Mouse (Mus musculus): ENCODE data around the gene Coro1b. TPM values are rescaled to one million over a fixed set of nuclear protein-coding genes. Genes with fewer than 3 reads are reported as not detected.
A peak's percentile ranks its signal among the peaks of the same experiment; 100 is the strongest.

The Coro1b gene
- polyA plus RNA-seq (2015; fragmentation: Nextera tagmentation; extraction: Ambion mirVana) = 159 and 178 TPM in 2 replicates

- WGBS = under 1% methylated on average over 33 of the region's 33 CpGs
- peak; percentile 94 for ATAC-seq (ENCODE audit: insufficient number of reproducible peaks, low FRiP score, low TSS enrichment, low read depth)
- peak within 1 kb of the TSS; percentile 95 for H3K4me3 ChIP-seq (replicated peaks)
- no peaks in the 10 kb centered on the region for H3K27me3 ChIP-seq
- H3K4me1 ChIP-seq = peaks cover 22% of the 10 kb centered on the region
- H3K9me3 ChIP-seq (replicated peaks) = no peaks in the 10 kb centered on the region
- H3K27ac ChIP-seq (replicated peaks) = peak within 1 kb of the TSS; percentile 80
- H3K9ac ChIP-seq = peak within 1 kb of the TSS; percentile 90
- H3K36me3 ChIP-seq = peaks cover 33% of the 10 kb centered on the region
- H3K4me2 ChIP-seq (replicated peaks) = peak within 1 kb of the TSS; percentile 85
Measured at GRCm38 (mm10) chr19:4148491-4148806, at the start of gene Coro1b. TSS of gene Coro1b (plus strand) at chr19:4148619.

GRCm38 (mm10) chr19:4099056-4099455 lies 49.4 kb upstream of the Coro1b start:
- Histone ChIP-seq H3K4me3 (replicated peaks) (no peak overlapping the region), H3K27me3 (peaks cover 26% of the 10 kb centered on the region), H3K4me1 (peaks cover 55% of the 10 kb centered on the region), H3K36me3 (no peaks in the 10 kb centered on the region), H3K4me2 (replicated peaks) (peak overlapping the region; percentile 92), H3K9ac (no peak overlapping the region), H3K9me3 (replicated peaks) (no peaks in the 10 kb centered on the region), H3K27ac (replicated peaks) (0 out of 2 replicates have a peak overlapping the region, but pooled peaks have one; percentile 7)
- no peak for ATAC-seq (ENCODE audit: insufficient number of reproducible peaks, low FRiP score, low TSS enrichment, low read depth)
- WGBS = 12% methylated on average over 9 of the region's 9 CpGs

GRCm38 (mm10) chr19:4099837-4100717 lies 48.3 kb upstream of the Coro1b start, which contains the start of gene Pitpnm1:
TSS of gene Pitpnm1 (plus strand) at chr19:4099998.
- WGBS = 1% methylated on average over 52 of the region's 53 CpGs
- H3K9ac ChIP-seq = peak within 1 kb of the TSS; percentile 42

GRCm38 (mm10) chr19:4100718-4101261 lies 47.6 kb upstream of the Coro1b start:
- no peak for ATAC-seq (ENCODE audit: insufficient number of reproducible peaks, low FRiP score, low TSS enrichment, low read depth)
- H3K9ac ChIP-seq = peak overlapping the region; percentile 42
- peak overlapping the region; percentile 92 for H3K4me2 ChIP-seq (replicated peaks)
- H3K4me3 ChIP-seq (replicated peaks) = peak overlapping the region; percentile 46
- peaks cover 55% of the 10 kb centered on the region for H3K4me1 ChIP-seq
- H3K9me3 ChIP-seq (replicated peaks) = no peaks in the 10 kb centered on the region
- H3K36me3 ChIP-seq = no peaks in the 10 kb centered on the region
- H3K27ac ChIP-seq (replicated peaks) = no peak overlapping the region
- H3K27me3 ChIP-seq = peaks cover 26% of the 10 kb centered on the region
- WGBS = 1% methylated on average over 52 of the region's 52 CpGs

More at GRCm38 (mm10) chr19:4099837-4100717, 48.3 kb upstream of the Coro1b start, which contains the start of gene Pitpnm1:
- Histone ChIP-seq H3K4me2 (replicated peaks) (peak within 1 kb of the TSS; percentile 92), H3K27me3 (peaks cover 26% of the 10 kb centered on the region), H3K4me1 (peaks cover 55% of the 10 kb centered on the region), H3K9me3 (replicated peaks) (no peaks in the 10 kb centered on the region), H3K27ac (replicated peaks) (0 out of 2 replicates have a peak within 1 kb of the TSS, but pooled peaks have one; percentile 7), H3K36me3 (no peaks in the 10 kb centered on the region), H3K4me3 (replicated peaks) (peak within 1 kb of the TSS; percentile 46)
- no peak for ATAC-seq (ENCODE audit: insufficient number of reproducible peaks, low FRiP score, low TSS enrichment, low read depth)

GRCm38 (mm10) chr19:4101466-4101865 lies 47.0 kb upstream of the Coro1b start:
- no peak for ATAC-seq (ENCODE audit: insufficient number of reproducible peaks, low FRiP score, low TSS enrichment, low read depth)
- 63% methylated on average over 6 of the region's 6 CpGs for WGBS
- H3K4me3 ChIP-seq (replicated peaks) = peak overlapping the region; percentile 46; the same call in 1 of the 2 replicates
- H3K9me3 ChIP-seq (replicated peaks) = no peaks in the 10 kb centered on the region
- H3K27me3 ChIP-seq = peaks cover 26% of the 10 kb centered on the region
- H3K4me2 ChIP-seq (replicated peaks) = peak overlapping the region; percentile 92
- no peak overlapping the region for H3K27ac ChIP-seq (replicated peaks)
- peaks cover 48% of the 10 kb centered on the region for H3K4me1 ChIP-seq
- H3K9ac ChIP-seq = no peak overlapping the region
- no peaks in the 10 kb centered on the region for H3K36me3 ChIP-seq

- no peak for ATAC-seq (ENCODE audit: insufficient number of reproducible peaks, low FRiP score, low TSS enrichment, low read depth)
- 73% methylated on average over 2 of the region's 2 CpGs for WGBS
- H3K4me1 ChIP-seq = peaks cover 44% of the 10 kb centered on the region
Measured at GRCm38 (mm10) chr19:4102049-4102448, 46.4 kb upstream of the Coro1b start.

GRCm38 (mm10) chr19:4102626-4103025 lies 45.8 kb upstream of the Coro1b start:
- Histone ChIP-seq H3K27me3 (peaks cover 26% of the 10 kb centered on the region), H3K4me3 (replicated peaks) (no peak overlapping the region), H3K9ac (no peak overlapping the region), H3K4me2 (replicated peaks) (no peak overlapping the region), H3K36me3 (no peaks in the 10 kb centered on the region), H3K9me3 (replicated peaks) (no peaks in the 10 kb centered on the region), H3K4me1 (peaks cover 39% of the 10 kb centered on the region), H3K27ac (replicated peaks) (no peak overlapping the region)
- ATAC-seq (ENCODE audit: insufficient number of reproducible peaks, low FRiP score, low TSS enrichment, low read depth) = no peak
- WGBS = 93% methylated on average over 12 of the region's 12 CpGs

More at GRCm38 (mm10) chr19:4102049-4102448, 46.4 kb upstream of the Coro1b start:
- Histone ChIP-seq H3K4me2 (replicated peaks) (no peak overlapping the region), H3K27me3 (peaks cover 26% of the 10 kb centered on the region), H3K9me3 (replicated peaks) (no peaks in the 10 kb centered on the region), H3K4me3 (replicated peaks) (no peak overlapping the region), H3K36me3 (no peaks in the 10 kb centered on the region), H3K27ac (replicated peaks) (no peak overlapping the region), H3K9ac (no peak overlapping the region)

GRCm38 (mm10) chr19:4103294-4103693 lies 45.1 kb upstream of the Coro1b start:
- peaks cover 33% of the 10 kb centered on the region for H3K4me1 ChIP-seq
- WGBS = 94% methylated on average over 18 of the region's 18 CpGs
- H3K27me3 ChIP-seq = peaks cover 26% of the 10 kb centered on the region
- no peaks in the 10 kb centered on the region for H3K9me3 ChIP-seq (replicated peaks)
- H3K9ac ChIP-seq = no peak overlapping the region
- no peak overlapping the region for H3K4me3 ChIP-seq (replicated peaks)
- H3K4me2 ChIP-seq (replicated peaks) = no peak overlapping the region
- no peak overlapping the region for H3K27ac ChIP-seq (replicated peaks)
- no peak for ATAC-seq (ENCODE audit: insufficient number of reproducible peaks, low FRiP score, low TSS enrichment, low read depth)
- no peaks in the 10 kb centered on the region for H3K36me3 ChIP-seq

GRCm38 (mm10) chr19:4103792-4104191 lies 44.6 kb upstream of the Coro1b start:
- 73% methylated on average over 3 of the region's 3 CpGs for WGBS
- Histone ChIP-seq H3K27me3 (peaks cover 26% of the 10 kb centered on the region), H3K9ac (no peak overlapping the region), H3K27ac (replicated peaks) (no peak overlapping the region), H3K36me3 (no peaks in the 10 kb centered on the region), H3K4me1 (peaks cover 28% of the 10 kb centered on the region), H3K4me2 (replicated peaks) (no peak overlapping the region), H3K4me3 (replicated peaks) (no peak overlapping the region), H3K9me3 (replicated peaks) (no peaks in the 10 kb centered on the region)
- ATAC-seq (ENCODE audit: insufficient number of reproducible peaks, low FRiP score, low TSS enrichment, low read depth) = no peak

GRCm38 (mm10) chr19:4104675-4105194 lies 43.7 kb upstream of the Coro1b start:
- H3K9me3 ChIP-seq (replicated peaks) = no peaks in the 10 kb centered on the region
- no peaks in the 10 kb centered on the region for H3K36me3 ChIP-seq
- no peak overlapping the region for H3K27ac ChIP-seq (replicated peaks)
- no peak overlapping the region for H3K9ac ChIP-seq
- no peak for ATAC-seq (ENCODE audit: insufficient number of reproducible peaks, low FRiP score, low TSS enrichment, low read depth)
- 86% methylated on average over 16 of the region's 16 CpGs for WGBS
- peaks cover 26% of the 10 kb centered on the region for H3K27me3 ChIP-seq
- no peak overlapping the region for H3K4me3 ChIP-seq (replicated peaks)
- peaks cover 19% of the 10 kb centered on the region for H3K4me1 ChIP-seq
- H3K4me2 ChIP-seq (replicated peaks) = no peak overlapping the region

- Histone ChIP-seq H3K4me3 (replicated peaks) (no peak overlapping the region), H3K9me3 (replicated peaks) (no peaks in the 10 kb centered on the region), H3K27ac (replicated peaks) (no peak overlapping the region), H3K9ac (no peak overlapping the region), H3K4me2 (replicated peaks) (no peak overlapping the region), H3K27me3 (peaks cover 10% of the 10 kb centered on the region), H3K36me3 (peaks cover 3% of the 10 kb centered on the region; the same call in 1 of the 2 replicates), H3K4me1 (no peaks in the 10 kb centered on the region)
- 89% methylated on average over 14 of the region's 14 CpGs for WGBS
- ATAC-seq (ENCODE audit: insufficient number of reproducible peaks, low FRiP score, low TSS enrichment, low read depth) = no peak
Measured at GRCm38 (mm10) chr19:4106654-4107053, 41.8 kb upstream of the Coro1b start.

Measured in embryonic facial prominence, embryonic 15.5 days (tissue).